Mouse (Mus musculus): Measurements from ENCODE around the gene Nf1. TPM values are rescaled to one million over a fixed set of nuclear protein-coding genes. Genes with fewer than 3 reads are reported as not detected.

The Nf1 gene
- total and polyA plus RNA-seq, 3 experiments: 7.1 to 78.0 (median 27.0) TPM

GRCm38 (mm10) chr11:79524310-79524575 lies 184.8 kb downstream of the Nf1 start:
- DNase-seq (ENCODE audit: low spot score): no peak
- no peak for ATAC-seq (ENCODE audit: extremely low read depth, insufficient number of reproducible peaks, low FRiP score, poor library complexity, severe bottlenecking)
- Histone ChIP-seq H3K27me3 (ENCODE audit: insufficient read depth, low read length) (no peaks in the 10 kb centered on the region), H3K9me3 (replicated peaks) (no peaks in the 10 kb centered on the region), H3K4me3 (ENCODE audit: low read depth, low read length) (no peak overlapping the region), H3K36me3 (replicated peaks) (peaks cover 25% of the 10 kb centered on the region), H3K4me1 (ENCODE audit: insufficient read depth, low read depth, low read length) (0 out of 2 replicates have a peak, but pooled peaks cover 5% of the 10 kb centered on the region)
- TF ChIP-seq GATA2 (IDR thresholded peaks at IDR 0.05; ENCODE audit: borderline replicate concordance, low read depth, low read length): no peak
- no peak for TF ChIP-seq GATA1 (IDR thresholded peaks at IDR 0.05; ENCODE audit: borderline replicate concordance, low read length)
- TF ChIP-seq POLR2AphosphoS5 (IDR thresholded peaks at IDR 0.05; ENCODE audit: insufficient replicate concordance, low read depth, low read length): no peak
- TF ChIP-seq CTCF (IDR thresholded peaks at IDR 0.05; ENCODE audit: low read depth, low read length): no peak
- TF ChIP-seq TAL1 (conservative IDR thresholded peaks at IDR 0.05; ENCODE audit: low read depth, low read length): no peak

GRCm38 (mm10) chr11:79526549-79526948 lies 187.1 kb downstream of the Nf1 start:
- H3K4me3 ChIP-seq (ENCODE audit: low read depth, low read length): no peak overlapping the region

GRCm38 (mm10) chr11:79527015-79527738 lies 187.7 kb downstream of the Nf1 start:
- TF ChIP-seq GATA2 (IDR thresholded peaks at IDR 0.05; ENCODE audit: borderline replicate concordance, low read depth, low read length): no peak
- DNase-seq (ENCODE audit: low spot score) (no peak), ATAC-seq (ENCODE audit: extremely low read depth, insufficient number of reproducible peaks, low FRiP score, poor library complexity, severe bottlenecking) (no peak)

More at GRCm38 (mm10) chr11:79526549-79526948, 187.1 kb downstream of the Nf1 start:
- Histone ChIP-seq H3K36me3 (replicated peaks) (peaks cover 34% of the 10 kb centered on the region), H3K4me1 (ENCODE audit: insufficient read depth, low read depth, low read length) (0 out of 2 replicates have a peak, but pooled peaks cover 2% of the 10 kb centered on the region), H3K9me3 (replicated peaks) (no peaks in the 10 kb centered on the region), H3K27me3 (ENCODE audit: insufficient read depth, low read length) (no peaks in the 10 kb centered on the region)
- DNase-seq (ENCODE audit: low spot score) (no peak), ATAC-seq (ENCODE audit: extremely low read depth, insufficient number of reproducible peaks, low FRiP score, poor library complexity, severe bottlenecking) (no peak)
- TF ChIP-seq GATA1 (IDR thresholded peaks at IDR 0.05; ENCODE audit: borderline replicate concordance, low read length): no peak
- TF ChIP-seq CTCF (IDR thresholded peaks at IDR 0.05; ENCODE audit: low read depth, low read length): no peak
- no peak for TF ChIP-seq POLR2AphosphoS5 (IDR thresholded peaks at IDR 0.05; ENCODE audit: insufficient replicate concordance, low read depth, low read length)
- TF ChIP-seq TAL1 (conservative IDR thresholded peaks at IDR 0.05; ENCODE audit: low read depth, low read length): no peak

GRCm38 (mm10) chr11:79527739-79528384 lies 188.4 kb downstream of the Nf1 start:
- Histone ChIP-seq H3K4me3 (ENCODE audit: low read depth, low read length) (no peak overlapping the region), H3K36me3 (replicated peaks) (peaks cover 38% of the 10 kb centered on the region), H3K4me1 (ENCODE audit: insufficient read depth, low read depth, low read length) (0 out of 2 replicates have a peak, but pooled peaks cover 2% of the 10 kb centered on the region), H3K9me3 (replicated peaks) (no peaks in the 10 kb centered on the region), H3K27me3 (ENCODE audit: insufficient read depth, low read length) (no peaks in the 10 kb centered on the region)
- TF ChIP-seq GATA2 (IDR thresholded peaks at IDR 0.05; ENCODE audit: borderline replicate concordance, low read depth, low read length) (no peak), POLR2AphosphoS5 (IDR thresholded peaks at IDR 0.05; ENCODE audit: insufficient replicate concordance, low read depth, low read length) (no peak), TAL1 (conservative IDR thresholded peaks at IDR 0.05; ENCODE audit: low read depth, low read length) (no peak), CTCF (IDR thresholded peaks at IDR 0.05; ENCODE audit: low read depth, low read length) (no peak), GATA1 (IDR thresholded peaks at IDR 0.05; ENCODE audit: borderline replicate concordance, low read length) (no peak)
- DNase-seq (ENCODE audit: low spot score) (no peak), ATAC-seq (ENCODE audit: extremely low read depth, insufficient number of reproducible peaks, low FRiP score, poor library complexity, severe bottlenecking) (no peak)

More at GRCm38 (mm10) chr11:79527015-79527738, 187.7 kb downstream of the Nf1 start:
- Histone ChIP-seq H3K27me3 (ENCODE audit: insufficient read depth, low read length) (no peaks in the 10 kb centered on the region), H3K4me1 (ENCODE audit: insufficient read depth, low read depth, low read length) (0 out of 2 replicates have a peak, but pooled peaks cover 2% of the 10 kb centered on the region), H3K36me3 (replicated peaks) (peaks cover 38% of the 10 kb centered on the region), H3K4me3 (ENCODE audit: low read depth, low read length) (no peak overlapping the region), H3K9me3 (replicated peaks) (no peaks in the 10 kb centered on the region)

GRCm38 (mm10) chr11:79528601-79529000 lies 189.1 kb downstream of the Nf1 start:
- ATAC-seq (ENCODE audit: extremely low read depth, insufficient number of reproducible peaks, low FRiP score, poor library complexity, severe bottlenecking) (no peak), DNase-seq (ENCODE audit: low spot score) (no peak)
- Histone ChIP-seq H3K36me3 (replicated peaks) (peaks cover 43% of the 10 kb centered on the region), H3K4me3 (ENCODE audit: low read depth, low read length) (no peak overlapping the region), H3K27me3 (ENCODE audit: insufficient read depth, low read length) (no peaks in the 10 kb centered on the region), H3K9me3 (replicated peaks) (no peaks in the 10 kb centered on the region), H3K4me1 (ENCODE audit: insufficient read depth, low read depth, low read length) (0 out of 2 replicates have a peak, but pooled peaks cover 2% of the 10 kb centered on the region)
- TF ChIP-seq POLR2AphosphoS5 (IDR thresholded peaks at IDR 0.05; ENCODE audit: insufficient replicate concordance, low read depth, low read length) (no peak), GATA2 (IDR thresholded peaks at IDR 0.05; ENCODE audit: borderline replicate concordance, low read depth, low read length) (no peak), TAL1 (conservative IDR thresholded peaks at IDR 0.05; ENCODE audit: low read depth, low read length) (no peak), CTCF (IDR thresholded peaks at IDR 0.05; ENCODE audit: low read depth, low read length) (no peak), GATA1 (IDR thresholded peaks at IDR 0.05; ENCODE audit: borderline replicate concordance, low read length) (no peak)

- Histone ChIP-seq H3K4me1 (ENCODE audit: insufficient read depth, low read depth, low read length) (0 out of 2 replicates have a peak, but pooled peaks cover 2% of the 10 kb centered on the region), H3K4me3 (ENCODE audit: low read depth, low read length) (no peak overlapping the region), H3K36me3 (replicated peaks) (peaks cover 43% of the 10 kb centered on the region), H3K27me3 (ENCODE audit: insufficient read depth, low read length) (no peaks in the 10 kb centered on the region), H3K9me3 (replicated peaks) (no peaks in the 10 kb centered on the region)
- TF ChIP-seq TAL1 (conservative IDR thresholded peaks at IDR 0.05; ENCODE audit: low read depth, low read length): no peak
- TF ChIP-seq GATA1 (IDR thresholded peaks at IDR 0.05; ENCODE audit: borderline replicate concordance, low read length): no peak
- no peak for TF ChIP-seq GATA2 (IDR thresholded peaks at IDR 0.05; ENCODE audit: borderline replicate concordance, low read depth, low read length)
- TF ChIP-seq POLR2AphosphoS5 (IDR thresholded peaks at IDR 0.05; ENCODE audit: insufficient replicate concordance, low read depth, low read length): no peak
- TF ChIP-seq CTCF (IDR thresholded peaks at IDR 0.05; ENCODE audit: low read depth, low read length): no peak
- DNase-seq (ENCODE audit: low spot score): no peak
- ATAC-seq (ENCODE audit: extremely low read depth, insufficient number of reproducible peaks, low FRiP score, poor library complexity, severe bottlenecking): no peak
Observed at GRCm38 (mm10) chr11:79529226-79529625, 189.7 kb downstream of the Nf1 start.

Data from G1E (cell line).